Mouse (Mus musculus): Measurements from ENCODE around the gene Zfp566.

Zfp566 gene

GRCm38 (mm10) chr7:30060341-30060740, 30.0 kb downstream of the Zfp566 start:
- 88% methylated on average over 6 of the region's 6 CpGs for WGBS

DNA sequence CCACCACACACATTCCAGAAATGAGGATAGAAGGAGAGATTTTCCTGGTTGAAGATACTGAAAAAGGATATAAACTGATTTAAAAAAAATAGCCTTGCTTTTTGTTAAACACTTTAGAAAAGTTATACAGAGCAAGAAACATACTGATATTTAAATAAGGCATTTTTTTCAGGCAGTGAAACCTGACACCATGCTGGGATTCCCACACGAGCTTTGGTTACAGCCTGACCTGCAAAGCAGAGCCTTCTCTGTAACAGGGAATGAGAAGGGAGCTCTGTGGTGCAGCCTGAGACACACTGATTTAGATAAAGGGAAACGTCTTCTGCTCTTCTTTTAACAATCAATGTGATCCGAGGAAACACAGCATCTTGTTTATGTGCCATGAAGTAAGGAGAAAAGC, 36.7 kb downstream of the Zfp566 start:
- WGBS: 19% methylated on average over 3 of the region's 3 CpGs

GRCm38 (mm10) chr7:30050882-30051548, 39.3 kb downstream of the Zfp566 start, which contains the start of gene Zfp14:
TSS of gene Zfp14 (minus strand) at chr7:30051380.
- under 1% methylated on average over 40 of the region's 40 CpGs for WGBS

DNA sequence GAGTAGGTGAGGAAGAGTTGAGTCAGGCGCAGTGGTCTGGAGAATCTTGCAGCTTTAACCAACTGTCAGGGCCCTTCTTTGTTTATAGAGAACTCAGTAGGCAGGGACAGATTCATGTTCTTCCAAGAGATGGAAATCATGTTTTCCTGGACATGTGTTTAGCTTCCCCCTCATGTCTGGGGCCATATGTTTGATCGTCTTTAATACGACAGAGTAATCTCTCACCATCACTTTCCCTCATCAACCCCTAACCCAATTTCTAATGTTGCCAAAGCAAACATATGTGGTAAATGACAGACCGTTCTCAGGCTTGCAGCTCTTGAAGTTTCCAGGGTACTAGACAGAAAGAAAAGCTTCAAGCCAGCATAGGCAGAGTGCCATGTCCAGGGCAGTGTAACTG, 42.2 kb downstream of the Zfp566 start:
- 74% methylated on average over 4 of the region's 4 CpGs for WGBS

GRCm38 (mm10) chr7:30044354-30044753, 46.0 kb downstream of the Zfp566 start:
- WGBS: 62% methylated on average over 9 of the region's 9 CpGs

GRCm38 (mm10) chr7:30034331-30034730, 56.0 kb downstream of the Zfp566 start:
- WGBS: 93% methylated on average over 12 of the region's 12 CpGs

DNA sequence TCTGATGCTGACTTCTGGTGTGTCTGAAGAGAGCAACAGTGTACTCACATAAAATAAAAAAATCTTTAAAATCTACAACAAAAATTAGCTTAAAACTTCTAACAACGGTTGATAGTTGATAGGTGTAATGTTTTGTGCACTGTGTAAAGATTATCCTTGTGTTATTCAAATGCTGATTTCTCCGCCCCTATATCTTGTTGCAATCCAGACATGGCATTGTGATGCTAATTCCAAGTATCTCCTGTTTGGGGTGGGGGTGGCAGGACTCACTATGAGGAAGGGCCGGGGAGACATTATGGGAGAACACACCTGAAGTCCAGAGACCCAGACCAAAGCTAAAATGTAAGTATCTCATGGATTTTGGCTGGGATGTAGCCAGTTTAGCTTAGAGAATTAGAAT, 58.9 kb downstream of the Zfp566 start:
- 74% methylated on average over 3 of the region's 3 CpGs for WGBS

GRCm38 (mm10) chr7:30030677-30031076, 59.6 kb downstream of the Zfp566 start:
- 50% methylated on average over 6 of the region's 6 CpGs for WGBS

DNA sequence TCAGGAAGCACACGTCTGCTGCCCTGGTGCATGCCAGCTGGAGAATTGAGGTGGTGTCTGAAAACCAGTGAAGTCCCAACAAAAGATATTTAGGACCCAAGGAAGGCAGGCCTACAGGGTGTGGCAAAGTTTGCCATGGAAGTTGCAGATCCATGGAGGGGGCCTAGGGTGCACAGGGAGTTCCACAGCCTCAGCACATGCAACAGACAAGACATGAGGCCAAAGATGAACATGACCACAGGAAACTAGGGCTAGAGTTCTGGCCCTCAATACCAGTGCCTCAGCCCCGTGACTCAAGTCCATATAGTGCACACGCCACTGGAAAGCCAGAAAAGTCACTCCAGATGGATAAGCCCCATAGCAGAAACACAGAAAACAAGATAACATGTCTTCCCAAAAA, 61.8 kb downstream of the Zfp566 start:
- WGBS: 95% methylated on average over 3 of the region's 3 CpGs
